Mouse (Mus musculus): ENCODE data around the gene Ifitm7. TPM values are rescaled to one million over a fixed set of nuclear protein-coding genes. Genes with fewer than 3 reads are reported as not detected.
A peak's percentile ranks its signal among the peaks of the same experiment; 100 is the strongest.
"Not testable (repeated sequence)": the region's sequence is repeated elsewhere in the genome, so short reads cannot be mapped to it uniquely, and the experiment has no call there.

The Ifitm7 gene
- polyA plus RNA-seq, 1 experiment from 2014 or later, result 0.56 TPM

DNA sequence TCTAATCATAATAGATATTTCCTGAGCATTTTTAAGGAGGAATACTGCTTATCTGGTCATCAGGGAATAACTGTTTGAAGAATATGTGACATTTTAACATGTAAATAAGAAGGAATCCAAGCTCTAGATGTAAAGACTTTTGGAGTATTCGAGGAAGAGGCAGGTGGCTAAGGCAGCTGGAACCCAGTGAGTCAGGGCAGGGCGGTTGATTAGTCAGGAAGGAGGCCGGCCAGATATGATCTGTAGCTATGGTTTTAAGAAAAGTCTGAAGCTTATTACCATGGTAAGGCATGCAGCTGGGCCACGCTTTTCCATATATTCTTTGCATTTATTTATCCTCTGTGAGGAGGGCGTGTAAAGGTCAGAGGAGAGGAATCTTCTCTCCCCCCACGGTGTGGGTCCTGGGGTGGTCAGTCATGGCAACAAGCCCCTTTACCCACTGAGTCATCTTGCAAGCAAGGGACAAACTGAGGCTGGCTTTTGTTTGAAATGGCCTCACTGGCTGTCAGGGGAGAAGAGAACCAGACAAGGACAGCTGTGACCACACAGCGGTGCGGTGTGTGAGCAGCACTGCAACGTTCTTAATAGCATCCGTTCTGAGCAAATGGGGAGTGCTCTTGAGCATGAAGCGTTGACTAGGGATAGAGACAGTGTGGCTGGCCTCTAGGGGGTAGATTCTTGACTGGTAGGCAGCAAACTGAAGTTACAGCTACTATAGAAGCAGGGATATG, 6.0 kb upstream of the Ifitm7 start:
- Histone ChIP-seq H3K27ac (ENCODE audit: low read length) (no peak overlapping the region), H3K4me1 (replicated peaks; ENCODE audit: control insufficient read depth, insufficient read depth, low read length) (peaks cover 13% of the 10 kb centered on the region), H3K9ac (replicated peaks; ENCODE audit: low read depth, low read length) (no peak overlapping the region), H3K4me3 (replicated peaks; ENCODE audit: low read length) (no peak overlapping the region), H3K36me3 (ENCODE audit: control insufficient read depth, insufficient read depth) (no peaks in the 10 kb centered on the region), H3K27me3 (replicated peaks; ENCODE audit: control insufficient read depth, insufficient read depth, low read length) (no peaks in the 10 kb centered on the region), H3K4me2 (ENCODE audit: low read length) (no peak overlapping the region), H3K9me3 (ENCODE audit: control insufficient read depth, low read length) (no peaks in the 10 kb centered on the region)
- 89% methylated on average over 11 of the region's 11 CpGs for WGBS
- no peak for ATAC-seq

- peak overlapping the region; percentile 89 for H3K27ac ChIP-seq (ENCODE audit: low read length)
- peaks cover 16% of the 10 kb centered on the region for H3K4me1 ChIP-seq (replicated peaks; ENCODE audit: control insufficient read depth, insufficient read depth, low read length)
- no peaks in the 10 kb centered on the region for H3K36me3 ChIP-seq (ENCODE audit: control insufficient read depth, insufficient read depth)
- peak overlapping the region; percentile 71 for H3K4me3 ChIP-seq (replicated peaks; ENCODE audit: low read length)
- H3K9ac ChIP-seq (replicated peaks; ENCODE audit: low read depth, low read length), result peak overlapping the region; percentile 74
- 49% methylated on average over 3 of the region's 3 CpGs for WGBS
- H3K9me3 ChIP-seq (ENCODE audit: control insufficient read depth, low read length), result no peaks in the 10 kb centered on the region
- H3K4me2 ChIP-seq (ENCODE audit: low read length), result peak overlapping the region; percentile 70
- H3K27me3 ChIP-seq (replicated peaks; ENCODE audit: control insufficient read depth, insufficient read depth, low read length), result no peaks in the 10 kb centered on the region
- ATAC-seq, result peak; percentile 59
Observed at GRCm38 (mm10) chr16:13986197-13986573, 503 bp downstream of the Ifitm7 start.

DNA sequence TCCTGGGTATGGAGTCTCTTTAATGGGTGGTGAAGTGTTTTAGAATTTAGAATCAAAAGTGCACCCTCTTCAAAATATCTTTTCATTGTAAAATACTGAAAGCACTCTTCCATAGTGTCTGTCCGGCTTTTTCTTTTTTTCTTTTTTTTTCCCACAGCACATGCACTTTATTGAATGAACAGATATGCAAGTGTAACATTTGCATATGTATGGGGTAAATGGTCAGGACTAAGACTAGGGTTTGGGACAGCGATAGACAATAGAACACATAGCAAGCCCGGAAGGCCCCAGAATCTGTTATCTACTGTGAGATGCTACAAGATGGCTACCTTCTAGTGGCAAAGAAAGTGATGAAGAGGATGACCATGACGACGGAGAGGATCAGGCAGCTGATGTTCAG, 3.5 kb downstream of the Ifitm7 start:
- H3K27ac ChIP-seq (ENCODE audit: low read length), result no peak overlapping the region
- no peak overlapping the region for H3K9ac ChIP-seq (replicated peaks; ENCODE audit: low read depth, low read length)
- H3K4me1 ChIP-seq (replicated peaks; ENCODE audit: control insufficient read depth, insufficient read depth, low read length), result peaks cover 6% of the 10 kb centered on the region
- no peak overlapping the region for H3K4me3 ChIP-seq (replicated peaks; ENCODE audit: low read length)
- no peaks in the 10 kb centered on the region for H3K36me3 ChIP-seq (ENCODE audit: control insufficient read depth, insufficient read depth)
- WGBS, result 78% methylated on average over 5 of the region's 5 CpGs
- H3K27me3 ChIP-seq (replicated peaks; ENCODE audit: control insufficient read depth, insufficient read depth, low read length), result no peaks in the 10 kb centered on the region
- H3K4me2 ChIP-seq (ENCODE audit: low read length), result no peak overlapping the region
- no peaks in the 10 kb centered on the region for H3K9me3 ChIP-seq (ENCODE audit: control insufficient read depth, low read length)
- no peak for ATAC-seq

GRCm38 (mm10) chr16:13981726-13982125, 5.0 kb downstream of the Ifitm7 start:
- H3K4me3 ChIP-seq (replicated peaks; ENCODE audit: low read length); H3K36me3 ChIP-seq (ENCODE audit: control insufficient read depth, insufficient read depth); H3K9ac ChIP-seq (replicated peaks; ENCODE audit: low read depth, low read length); H3K27ac ChIP-seq (ENCODE audit: low read length); ATAC-seq; H3K4me2 ChIP-seq (ENCODE audit: low read length); H3K9me3 ChIP-seq (ENCODE audit: control insufficient read depth, low read length); H3K27me3 ChIP-seq (replicated peaks; ENCODE audit: control insufficient read depth, insufficient read depth, low read length); H3K4me1 ChIP-seq (replicated peaks; ENCODE audit: control insufficient read depth, insufficient read depth, low read length): not testable (repeated sequence)
- WGBS, result 67% methylated on average over 3 of the region's 3 CpGs

- not testable (repeated sequence) for ATAC-seq; H3K4me1 ChIP-seq (replicated peaks; ENCODE audit: control insufficient read depth, insufficient read depth, low read length); H3K27ac ChIP-seq (ENCODE audit: low read length); H3K4me2 ChIP-seq (ENCODE audit: low read length); H3K4me3 ChIP-seq (replicated peaks; ENCODE audit: low read length); H3K27me3 ChIP-seq (replicated peaks; ENCODE audit: control insufficient read depth, insufficient read depth, low read length); H3K9ac ChIP-seq (replicated peaks; ENCODE audit: low read depth, low read length); H3K36me3 ChIP-seq (ENCODE audit: control insufficient read depth, insufficient read depth); H3K9me3 ChIP-seq (ENCODE audit: control insufficient read depth, low read length)
- WGBS, result 62% methylated on average over 1 of the region's 1 CpGs
Observed at GRCm38 (mm10) chr16:13977026-13977425, 9.7 kb downstream of the Ifitm7 start.

GRCm38 (mm10) chr16:13976358-13976896, 10.3 kb downstream of the Ifitm7 start:
- not testable (repeated sequence) for H3K4me2 ChIP-seq (ENCODE audit: low read length); H3K4me3 ChIP-seq (replicated peaks; ENCODE audit: low read length); H3K27ac ChIP-seq (ENCODE audit: low read length); H3K4me1 ChIP-seq (replicated peaks; ENCODE audit: control insufficient read depth, insufficient read depth, low read length); H3K27me3 ChIP-seq (replicated peaks; ENCODE audit: control insufficient read depth, insufficient read depth, low read length); ATAC-seq; H3K9me3 ChIP-seq (ENCODE audit: control insufficient read depth, low read length); H3K36me3 ChIP-seq (ENCODE audit: control insufficient read depth, insufficient read depth); H3K9ac ChIP-seq (replicated peaks; ENCODE audit: low read depth, low read length)
- 75% methylated on average over 4 of the region's 4 CpGs for WGBS

DNA sequence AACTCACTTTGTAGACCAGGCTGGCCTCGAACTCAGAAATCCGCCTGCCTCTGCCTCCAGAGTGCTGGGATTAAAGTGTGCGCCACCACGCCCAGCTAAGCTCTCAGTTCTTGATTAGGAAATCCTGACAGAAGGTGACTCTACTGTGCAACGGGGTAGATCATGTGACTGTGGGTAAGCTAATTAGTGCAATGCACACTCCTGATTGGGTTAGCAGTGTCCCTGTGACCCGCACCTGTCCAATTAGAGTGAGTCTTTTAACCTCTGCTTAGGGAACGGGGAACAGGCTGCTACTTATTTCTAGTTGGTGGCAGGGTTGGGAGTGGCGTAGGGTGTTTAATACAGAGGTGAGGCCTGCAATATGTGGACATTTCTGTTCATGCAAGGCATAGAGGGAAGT, 14.6 kb downstream of the Ifitm7 start:
- no peaks in the 10 kb centered on the region for H3K4me1 ChIP-seq (replicated peaks; ENCODE audit: control insufficient read depth, insufficient read depth, low read length)
- 92% methylated on average over 8 of the region's 8 CpGs for WGBS
- H3K4me2 ChIP-seq (ENCODE audit: low read length), result no peak overlapping the region
- H3K4me3 ChIP-seq (replicated peaks; ENCODE audit: low read length), result no peak overlapping the region
- H3K36me3 ChIP-seq (ENCODE audit: control insufficient read depth, insufficient read depth), result no peaks in the 10 kb centered on the region
- H3K27ac ChIP-seq (ENCODE audit: low read length), result no peak overlapping the region
- no peak overlapping the region for H3K9ac ChIP-seq (replicated peaks; ENCODE audit: low read depth, low read length)
- H3K9me3 ChIP-seq (ENCODE audit: control insufficient read depth, low read length), result no peaks in the 10 kb centered on the region
- no peaks in the 10 kb centered on the region for H3K27me3 ChIP-seq (replicated peaks; ENCODE audit: control insufficient read depth, insufficient read depth, low read length)
- no peak for ATAC-seq

- Histone ChIP-seq H3K4me1 (replicated peaks; ENCODE audit: control insufficient read depth, insufficient read depth, low read length) (no peaks in the 10 kb centered on the region), H3K36me3 (ENCODE audit: control insufficient read depth, insufficient read depth) (no peaks in the 10 kb centered on the region), H3K4me3 (replicated peaks; ENCODE audit: low read length) (no peak overlapping the region), H3K27ac (ENCODE audit: low read length) (no peak overlapping the region), H3K9me3 (ENCODE audit: control insufficient read depth, low read length) (no peaks in the 10 kb centered on the region), H3K9ac (replicated peaks; ENCODE audit: low read depth, low read length) (no peak overlapping the region), H3K4me2 (ENCODE audit: low read length) (no peak overlapping the region), H3K27me3 (replicated peaks; ENCODE audit: control insufficient read depth, insufficient read depth, low read length) (no peaks in the 10 kb centered on the region)
- no peak for ATAC-seq
- WGBS, result 93% methylated on average over 1 of the region's 1 CpGs
Observed at GRCm38 (mm10) chr16:13969096-13969495, 17.6 kb downstream of the Ifitm7 start.

GRCm38 (mm10) chr16:13962053-13962452, 24.6 kb downstream of the Ifitm7 start:
- no peaks in the 10 kb centered on the region for H3K9me3 ChIP-seq (ENCODE audit: control insufficient read depth, low read length)
- 12% methylated on average over 1 of the region's 1 CpGs for WGBS
- H3K36me3 ChIP-seq (ENCODE audit: control insufficient read depth, insufficient read depth), result no peaks in the 10 kb centered on the region

More at GRCm38 (mm10) chr16:13962053-13962452, 24.6 kb downstream of the Ifitm7 start:
- Histone ChIP-seq H3K4me2 (ENCODE audit: low read length) (no peak overlapping the region), H3K27me3 (replicated peaks; ENCODE audit: control insufficient read depth, insufficient read depth, low read length) (no peaks in the 10 kb centered on the region), H3K27ac (ENCODE audit: low read length) (no peak overlapping the region), H3K9ac (replicated peaks; ENCODE audit: low read depth, low read length) (no peak overlapping the region), H3K4me1 (replicated peaks; ENCODE audit: control insufficient read depth, insufficient read depth, low read length) (no peaks in the 10 kb centered on the region), H3K4me3 (replicated peaks; ENCODE audit: low read length) (no peak overlapping the region)
- ATAC-seq, result no peak
